Mouse (Mus musculus) cerebellum, adult 2 months (tissue): ENCODE measurements at regions not wholly inside any gene's neighbourhood (a gene's known extent, or its start where the extent isn't known, plus 50 kb on each side); places are given as distances from the start of the nearest gene placed in this dataset.

Experiments
- DNase-seq, 2 experiments: peaks; one replicate each; pipeline ENCODE4 v3.0.0; 2021
- H3K27ac ChIP-seq: fragments of 200-500 bp; 2 replicates; pipeline ENCODE4 v1.5.1; 2012; ENCODE audit warnings: low read length, control low read depth, inconsistent platforms; ENCODE audit not compliant: insufficient read depth
- H3K27me3 ChIP-seq: fragments of 200-500 bp; 2 replicates; pipeline ENCODE4 v1.6.1; 2012; ENCODE audit warnings: inconsistent platforms, mild to moderate bottlenecking, low read length, moderate library complexity; ENCODE audit not compliant: control insufficient read depth, insufficient read depth
- H3K4me1 ChIP-seq: fragments of 200-500 bp; 2 replicates; pipeline ENCODE4 v1.6.1; 2011; ENCODE audit warnings: low read length; ENCODE audit not compliant: control insufficient read depth, insufficient read depth
- H3K4me3 ChIP-seq: fragments of 200-500 bp; replicated peaks from 2 replicates; pipeline ENCODE3; 2011; ENCODE audit warnings: mild to moderate bottlenecking, low read depth, low read length, control low read depth; ENCODE audit not compliant: insufficient read depth
- CTCF ChIP-seq: fragments of 200-500 bp; IDR thresholded peaks from 2 replicates; pipeline ENCODE4 v1.5.1; 2011; ENCODE audit warnings: low read depth, mild to moderate bottlenecking, control low read depth, low read length, moderate library complexity, borderline replicate concordance; ENCODE audit not compliant: insufficient read depth
- POLR2A ChIP-seq: fragments of 200-500 bp; IDR thresholded peaks from 2 replicates; pipeline ENCODE4 v1.6.1; 2011; ENCODE audit warnings: low read length, control low read depth, borderline replicate concordance; ENCODE audit not compliant: insufficient read depth
- WGBS: fragments of 180-500 bp; shearing (Covaris S2); methylation state at CpG from one replicate; pipeline ENCODE4 v1.1.7; 2018; 5-methylcytosine and 5-hydroxymethylcytosine counted together

GRCm38 (mm10) chr4:45736215-45736815, 62.5 kb upstream of the Aldh1b1 start:
- TF ChIP-seq CTCF: no peak
- TF ChIP-seq POLR2A: no peak
- Histone ChIP-seq H3K4me1 (peaks cover 5% of the 10 kb centered on the region), H3K27me3 (no peaks in the 10 kb centered on the region), H3K4me3 (no peak overlapping the region), H3K27ac (no peak overlapping the region)
- no peak for DNase-seq
- 73% methylated on average over 10 of the region's 10 CpGs for WGBS

GRCm38 (mm10) chr4:45734011-45734410, 64.8 kb upstream of the Aldh1b1 start:
- TF ChIP-seq POLR2A: no peak
- no peak for TF ChIP-seq CTCF
- Histone ChIP-seq H3K4me3 (no peak overlapping the region), H3K27ac (no peak overlapping the region), H3K27me3 (no peaks in the 10 kb centered on the region), H3K4me1 (no peaks in the 10 kb centered on the region; the same call in 1 of the 2 replicates)
- WGBS: 94% methylated on average over 6 of the region's 6 CpGs
- DNase-seq: no peak

- TF ChIP-seq CTCF (peak; percentile 66), POLR2A (no peak)
- H3K27ac ChIP-seq: no peak overlapping the region
- peak in 1 of 2 experiments; percentile 21 for DNase-seq
- WGBS: 55% methylated on average over 14 of the region's 14 CpGs
- no peak overlapping the region for H3K4me3 ChIP-seq
- H3K4me1 ChIP-seq: no peaks in the 10 kb centered on the region; the same call in 1 of the 2 replicates
- H3K27me3 ChIP-seq: no peaks in the 10 kb centered on the region
These were observed 67.7 kb upstream of the Aldh1b1 start for GRCm38 (mm10) chr4:45730862-45731831.

GRCm38 (mm10) chr4:45729801-45730200, 69.0 kb upstream of the Aldh1b1 start:
- 91% methylated on average over 4 of the region's 4 CpGs for WGBS
- H3K27me3 ChIP-seq: no peaks in the 10 kb centered on the region

GRCm38 (mm10) chr4:45728825-45729224, 70.0 kb upstream of the Aldh1b1 start:
- Histone ChIP-seq H3K4me1 (no peaks in the 10 kb centered on the region), H3K27me3 (no peaks in the 10 kb centered on the region), H3K4me3 (no peak overlapping the region), H3K27ac (no peak overlapping the region)
- no peak for TF ChIP-seq CTCF
- TF ChIP-seq POLR2A: no peak
- 89% methylated on average over 4 of the region's 4 CpGs for WGBS
- no peak for DNase-seq

More at GRCm38 (mm10) chr4:45729801-45730200, 69.0 kb upstream of the Aldh1b1 start:
- TF ChIP-seq CTCF (no peak), POLR2A (no peak)
- Histone ChIP-seq H3K4me3 (no peak overlapping the region), H3K27ac (no peak overlapping the region), H3K4me1 (no peaks in the 10 kb centered on the region)
- no peak for DNase-seq

- Histone ChIP-seq H3K27ac (no peak overlapping the region), H3K4me1 (no peaks in the 10 kb centered on the region), H3K4me3 (no peak overlapping the region), H3K27me3 (no peaks in the 10 kb centered on the region)
- DNase-seq: no peak
- no peak for TF ChIP-seq POLR2A
- TF ChIP-seq CTCF: no peak
- WGBS: 94% methylated on average over 5 of the region's 5 CpGs
These were observed 70.9 kb upstream of the Aldh1b1 start for GRCm38 (mm10) chr4:45727915-45728314.

- Histone ChIP-seq H3K4me1 (no peaks in the 10 kb centered on the region), H3K4me3 (no peak overlapping the region), H3K27ac (no peak overlapping the region), H3K27me3 (no peaks in the 10 kb centered on the region)
- no peak for DNase-seq
- TF ChIP-seq POLR2A (no peak), CTCF (no peak)
- 78% methylated on average over 9 of the region's 9 CpGs for WGBS
These were observed 71.3 kb upstream of the Aldh1b1 start for GRCm38 (mm10) chr4:45727474-45727873.
